Mouse (Mus musculus) heart, postnatal 4 days (tissue): ENCODE results near the gene Hrc. TPM values are rescaled to one million over a fixed set of nuclear protein-coding genes. Genes with fewer than 3 reads are reported as not detected.
A peak's percentile ranks its signal among the peaks of the same experiment; 100 is the strongest.
"Not testable (repeated sequence)": the region's sequence is repeated elsewhere in the genome, so short reads cannot be mapped to it uniquely, and the experiment has no call there.

ENCODE experiments used
- DNase-seq: peaks from one replicate; pipeline ENCODE4 v3.0.0; 2021
- total RNA-seq, 2 experiments: library from RNA; stranded (reverse); gene quantifications; 2 replicates each; pipeline ENCODE4 v1.2.3; 2021

Hrc gene
- total RNA-seq, 2 experiments from 2014 or later = 182 to 202 TPM

DNA sequence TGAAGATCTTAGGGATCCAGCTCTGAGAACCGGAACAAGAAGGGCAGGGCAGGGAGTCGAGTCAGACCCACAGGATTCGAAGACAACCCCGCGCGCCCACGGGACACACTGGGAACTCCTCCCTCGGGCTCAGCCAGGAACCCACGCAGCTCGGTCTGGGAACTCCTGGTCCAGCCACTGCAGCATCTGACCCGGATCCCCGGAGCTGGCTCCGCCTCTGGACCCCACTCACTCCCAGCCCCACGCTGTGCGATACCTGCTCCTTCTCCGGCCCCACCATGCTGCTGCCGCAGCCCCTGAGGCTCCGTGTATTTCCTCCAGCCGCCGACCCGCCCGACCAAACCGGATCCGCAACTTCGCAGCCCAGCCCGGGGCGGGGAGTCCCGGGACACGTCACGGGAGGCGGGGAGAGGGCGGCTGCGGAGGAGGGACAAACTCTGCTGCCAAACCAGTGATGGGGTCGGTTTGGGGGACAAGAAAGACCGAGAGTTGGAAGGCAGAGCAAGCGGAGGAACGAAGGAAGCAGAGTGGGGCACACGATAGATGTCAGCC lies 1.6 kb upstream of the Hrc start, which contains the start of gene Trpm4:
TSS of gene Trpm4 (minus strand) at position 350 of the 552 bp plus-strand sequence.
- peak; percentile 93 for DNase-seq

- DNase-seq = no peak
These were observed 485 bp upstream of the Hrc start for GRCm38 (mm10) chr7:45334605-45335004.

DNA sequence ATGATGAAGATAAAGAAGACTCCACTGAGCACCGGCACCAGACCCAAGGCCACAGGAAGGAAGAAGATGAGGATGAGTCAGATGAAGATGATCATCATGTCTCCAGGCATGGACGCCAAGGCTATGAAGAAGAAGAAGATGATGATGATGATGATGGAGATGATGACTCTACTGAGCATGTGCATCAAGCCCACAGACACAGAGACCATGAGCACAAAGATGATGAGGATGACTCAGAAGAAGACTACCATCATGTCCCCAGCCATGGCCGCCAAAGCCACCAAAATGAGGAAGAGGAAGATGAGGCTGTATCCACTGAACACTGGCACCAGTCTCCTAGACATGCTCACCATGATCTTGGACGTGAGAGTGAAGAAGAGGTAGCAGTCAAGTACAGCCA lies 1.2 kb downstream of the Hrc start:
- no peak for DNase-seq

- DNase-seq = no peak
These were observed 2.4 kb downstream of the Hrc start for GRCm38 (mm10) chr7:45337469-45337868.

DNA sequence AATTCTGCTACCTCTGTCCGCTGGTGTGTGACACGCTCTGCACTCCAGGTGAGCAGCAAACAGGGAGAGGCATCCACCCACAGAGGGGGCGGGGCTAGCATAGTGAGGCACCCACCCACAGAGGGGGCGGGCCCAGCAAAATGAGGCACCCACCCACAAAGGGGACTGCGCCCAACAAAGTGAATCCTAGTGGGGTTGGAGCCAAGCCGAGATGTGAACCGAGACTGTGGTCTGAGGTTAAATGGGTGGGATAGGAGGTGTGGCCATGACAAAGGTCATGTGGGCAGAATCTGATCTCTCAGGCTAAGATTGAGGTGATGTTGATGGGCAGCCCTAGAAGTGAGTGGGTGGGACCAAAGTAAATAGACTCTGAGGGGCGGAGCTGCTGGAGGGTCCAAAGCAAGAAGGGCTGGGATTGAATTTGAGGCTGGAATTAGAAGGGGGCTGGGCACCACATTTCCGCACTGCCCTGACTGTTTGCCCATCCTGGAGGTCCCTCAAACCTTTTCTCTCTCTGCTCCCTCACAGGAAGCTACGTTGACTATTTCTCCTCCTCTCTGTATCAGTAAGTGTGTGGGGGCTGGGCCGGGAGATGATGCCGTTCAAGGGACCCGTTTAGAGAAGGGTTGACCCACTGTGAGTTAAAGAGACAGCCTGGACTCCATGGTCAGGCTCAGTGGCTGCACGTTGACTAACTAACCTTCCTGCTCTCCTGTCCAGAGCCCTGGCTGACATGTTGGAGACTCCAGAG lies 3.2 kb downstream of the Hrc start:
- DNase-seq = no peak

- peak; percentile 72 for DNase-seq
These were observed 4.4 kb downstream of the Hrc start for GRCm38 (mm10) chr7:45339410-45340065.

DNA sequence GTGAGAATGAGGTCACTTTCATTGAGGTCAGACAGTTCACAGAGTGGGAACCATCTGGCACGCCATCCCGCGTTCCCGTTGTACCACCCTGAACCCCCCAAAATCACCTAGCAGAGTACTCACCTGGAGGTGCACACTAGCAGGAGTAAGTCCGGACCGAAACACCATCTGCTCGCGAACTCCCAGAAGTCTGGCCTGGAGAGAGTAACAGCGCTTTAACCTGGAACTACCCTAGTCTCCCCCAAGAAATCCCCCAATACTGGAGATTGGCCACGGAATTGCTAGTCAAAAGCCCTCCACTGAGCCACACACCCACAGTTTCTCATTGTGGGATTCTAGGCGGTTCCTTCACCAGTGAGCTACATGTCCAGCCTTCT lies 5.0 kb downstream of the Hrc start:
- DNase-seq = no peak

- DNase-seq = peak; percentile 55
These were observed 5.6 kb downstream of the Hrc start for GRCm38 (mm10) chr7:45340669-45341068.

GRCm38 (mm10) chr7:45341303-45341702 lies 6.2 kb downstream of the Hrc start:
- peak; percentile 90 for DNase-seq

DNA sequence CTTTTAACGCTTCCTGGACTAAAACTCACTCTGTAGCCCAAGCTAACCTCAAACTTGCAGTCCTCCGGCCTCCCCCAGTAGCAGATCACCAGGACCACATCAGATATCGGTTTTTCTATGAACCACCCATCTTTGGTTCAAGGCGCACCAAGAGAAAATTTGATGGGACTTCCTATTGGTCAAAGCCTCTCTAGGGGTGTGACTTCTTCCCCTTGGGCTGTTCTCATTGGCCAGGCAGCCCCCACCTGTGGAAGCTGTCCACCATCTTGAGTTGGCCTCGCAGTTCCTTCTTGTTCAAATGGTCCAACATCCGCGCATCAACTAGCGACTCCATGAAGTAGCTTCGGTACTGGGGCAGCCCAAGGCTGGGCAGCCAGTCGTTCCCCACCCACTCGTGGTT lies 7.0 kb downstream of the Hrc start:
- DNase-seq = no peak

- DNase-seq = peak; percentile 39
These were observed 8.5 kb downstream of the Hrc start for GRCm38 (mm10) chr7:45343543-45343942.

DNA sequence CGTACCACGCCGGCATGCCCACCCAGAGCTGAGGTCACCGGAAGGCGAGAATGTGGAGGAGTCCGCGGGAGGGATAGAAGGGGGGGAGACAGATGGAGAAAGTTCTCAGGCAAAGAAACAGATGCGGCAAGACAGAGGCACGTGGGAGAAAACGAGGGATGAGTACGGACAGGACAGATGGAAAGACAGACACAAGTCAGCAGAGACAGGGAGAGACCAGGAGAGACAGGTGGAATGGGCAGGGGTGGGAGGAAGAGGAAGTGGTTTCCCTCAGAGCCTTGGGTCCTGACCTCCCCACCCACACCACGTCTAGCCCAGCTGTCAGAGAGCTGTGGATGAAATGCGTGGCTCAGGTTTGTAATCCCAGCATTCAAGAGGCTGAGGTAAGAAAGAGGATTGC lies 11.8 kb downstream of the Hrc start:
- no peak for DNase-seq

DNA sequence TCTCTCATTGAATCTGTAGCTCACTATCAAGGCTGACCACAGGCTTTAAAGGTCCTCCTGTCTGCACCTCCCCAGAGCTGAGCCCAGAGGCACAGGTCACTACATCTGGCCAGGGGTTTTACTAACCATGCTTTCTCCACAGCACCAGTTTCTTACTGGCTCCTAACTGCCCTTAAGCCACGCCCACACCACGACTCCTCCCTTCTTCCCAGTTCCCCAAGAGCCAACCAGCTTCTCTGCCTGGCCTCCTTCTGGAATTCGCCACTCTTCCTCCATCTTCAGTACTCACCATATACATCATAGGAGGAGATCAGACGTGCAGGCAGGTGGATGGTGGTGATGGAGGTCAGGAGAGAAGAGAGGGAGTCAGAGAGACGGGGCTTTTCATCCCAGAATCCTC lies 18.0 kb downstream of the Hrc start:
- DNase-seq = no peak

DNA sequence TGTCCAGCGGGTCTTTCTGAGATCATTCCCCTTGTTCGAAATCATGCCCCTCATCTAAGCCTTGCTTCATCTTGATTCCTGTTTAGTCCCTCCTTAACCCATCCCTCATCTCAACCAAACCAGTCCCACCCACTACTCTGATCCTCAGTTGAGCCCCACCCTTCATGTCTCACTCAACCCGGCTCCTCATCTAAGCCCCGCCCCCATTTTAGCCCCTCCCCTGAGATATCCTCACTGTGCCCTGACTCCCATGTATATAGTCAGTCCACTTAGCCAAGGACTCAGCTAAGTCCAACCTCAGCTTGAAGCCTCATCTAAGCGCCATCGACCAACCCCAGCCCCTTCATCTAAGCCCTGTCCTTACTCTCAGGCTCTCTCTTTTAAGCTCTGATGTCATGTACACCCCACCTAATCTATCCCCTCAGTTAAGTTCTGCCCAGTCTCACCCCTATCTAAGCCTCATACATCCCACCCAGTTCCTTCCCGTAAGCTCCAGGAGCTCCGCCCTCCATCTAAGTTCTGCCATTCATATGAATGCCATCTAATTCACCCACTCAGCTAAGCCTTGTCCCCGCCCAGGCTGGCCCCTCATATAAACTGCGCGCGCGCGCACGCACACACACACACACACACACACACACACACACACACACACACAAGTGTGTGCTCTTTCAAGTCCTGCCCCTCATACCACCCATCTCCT lies 20.4 kb downstream of the Hrc start:
- no peak for DNase-seq

DNA sequence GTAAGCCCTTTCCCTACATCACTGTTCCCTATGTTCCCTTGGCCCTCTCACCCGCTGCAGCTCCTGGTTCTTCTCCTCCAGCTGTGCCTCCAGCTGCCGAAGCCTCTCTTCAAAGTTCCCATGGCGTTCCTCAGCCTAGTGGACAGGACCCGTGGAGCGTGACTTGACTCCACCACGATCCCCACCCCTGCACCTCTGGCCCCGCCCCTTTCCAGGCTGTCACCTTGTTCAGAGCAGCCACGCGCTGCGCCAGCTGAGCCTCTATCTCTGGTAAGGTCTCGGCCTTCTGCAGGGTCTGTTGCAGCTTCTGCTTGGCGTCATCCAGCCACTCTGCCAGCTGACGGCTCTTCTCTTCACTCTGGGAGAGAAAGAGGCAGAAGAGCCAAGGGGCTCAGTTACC lies 21.0 kb downstream of the Hrc start:
- no peak for DNase-seq

DNA sequence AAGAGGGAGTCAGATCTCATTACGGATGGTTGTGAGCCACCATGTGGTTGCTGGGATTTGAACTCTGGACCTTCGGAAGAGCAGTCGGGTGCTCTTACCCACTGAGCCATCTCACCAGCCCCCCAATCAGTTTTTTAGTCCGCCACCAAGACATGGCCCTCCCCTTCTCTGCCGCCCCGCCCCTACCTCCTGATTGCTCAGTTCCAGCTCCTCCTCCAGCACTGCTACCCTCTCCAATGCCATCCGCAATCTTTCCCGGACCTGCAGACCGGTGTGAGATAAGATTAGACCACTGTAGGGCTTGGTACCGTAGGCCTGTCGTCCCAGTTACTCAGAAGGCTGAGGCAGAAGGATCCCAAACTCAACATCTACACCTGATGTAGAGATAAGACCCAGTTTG lies 24.0 kb downstream of the Hrc start:
- not testable (repeated sequence) for DNase-seq

DNA sequence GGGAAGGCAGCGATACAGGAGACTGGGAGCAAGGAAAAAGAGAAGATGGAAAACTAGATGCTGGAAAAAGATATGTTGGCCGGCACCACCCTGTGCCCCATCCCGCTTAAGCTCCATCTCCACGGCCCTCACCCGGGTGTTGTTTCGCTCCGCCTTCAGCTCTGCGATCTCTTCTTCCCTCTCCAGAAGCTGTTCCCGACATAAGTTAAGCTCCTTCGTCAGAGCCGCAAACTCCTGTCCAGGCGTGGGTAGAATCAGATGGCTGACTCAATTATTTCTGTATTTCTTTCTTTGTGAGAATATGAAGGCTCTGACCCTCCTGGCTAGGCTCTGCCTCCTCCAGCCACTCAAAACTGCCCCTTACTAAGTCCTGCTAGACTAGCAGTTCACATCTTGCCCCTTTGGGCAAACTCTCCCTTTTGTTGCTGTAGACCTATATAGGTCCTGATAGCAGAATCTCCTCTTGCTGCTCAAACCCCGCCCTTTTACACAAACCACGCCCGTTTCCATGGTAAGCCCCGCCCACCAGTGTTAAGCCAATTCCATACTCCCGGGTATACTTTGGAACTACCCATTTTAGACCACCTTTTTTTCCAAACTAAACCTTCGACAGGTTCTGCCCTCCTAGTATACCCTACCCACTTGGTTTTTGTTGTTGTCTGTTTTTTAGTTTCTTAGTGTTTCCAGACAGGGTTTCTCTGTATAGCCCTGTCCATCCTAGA lies 25.5 kb downstream of the Hrc start:
- no peak for DNase-seq

GRCm38 (mm10) chr7:45361243-45361804 lies 26.2 kb downstream of the Hrc start:
- peak; percentile 74 for DNase-seq

DNA sequence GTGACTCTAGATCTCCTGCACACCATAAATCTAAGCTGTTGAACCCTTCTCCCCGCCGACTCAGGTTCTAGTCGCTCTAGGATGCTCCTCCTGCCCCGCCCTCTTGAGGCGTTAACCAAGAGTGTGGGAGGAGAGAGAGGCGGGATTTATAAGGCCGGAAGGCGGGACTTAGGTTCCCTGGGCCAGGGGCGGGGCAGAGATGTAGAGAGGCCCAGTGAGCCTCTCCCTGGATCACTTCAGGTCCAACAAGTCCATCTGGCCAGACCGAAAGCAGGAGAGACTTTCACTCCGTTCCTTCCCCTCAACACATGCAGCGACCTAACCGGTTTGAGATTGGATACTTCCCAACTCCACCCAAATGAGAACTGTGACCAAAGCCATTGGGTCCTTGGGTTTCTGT lies 27.7 kb downstream of the Hrc start:
- DNase-seq = peak; percentile 31

GRCm38 (mm10) chr7:45363983-45364382 lies 28.9 kb downstream of the Hrc start:
- DNase-seq = no peak

GRCm38 (mm10) chr7:45365742-45366651 lies 30.9 kb downstream of the Hrc start:
- DNase-seq = peak; percentile 78
